Mouse (Mus musculus) liver, embryonic 16.5 days (tissue): ENCODE results near the gene Olfr1309. TPM values are rescaled to one million over a fixed set of nuclear protein-coding genes. Genes with fewer than 3 reads are reported as not detected.
"Not testable (repeated sequence)": the region's sequence is repeated elsewhere in the genome, so short reads cannot be mapped to it uniquely, and the experiment has no call there.

Source experiments
- ATAC-seq: fragments of 200-750 bp; cut with Nextera tagmentation; 2 replicates; pipeline ENCODE4 v1.8.0; 2017; ENCODE audit warnings: low read depth, mild to moderate bottlenecking, moderate number of reproducible peaks, moderate library complexity
- H3K27ac ChIP-seq: fragments of 300-500 bp; sonication (generic); 2 replicates; pipeline ENCODE4 v1.5.1; 2014; ENCODE audit warnings: mild to moderate bottlenecking, low read length
- H3K27me3 ChIP-seq: fragments of 300-500 bp; sonication (generic); 2 replicates; pipeline ENCODE4 v1.6.1; 2014; ENCODE audit warnings: low read depth, low read length, mixed read lengths; ENCODE audit not compliant: control insufficient read depth, insufficient read depth
- H3K36me3 ChIP-seq: fragments of 300-500 bp; sonication (generic); 2 replicates; pipeline ENCODE4 v1.6.1; 2014; ENCODE audit warnings: mild to moderate bottlenecking; ENCODE audit not compliant: control insufficient read depth, insufficient read depth
- H3K4me1 ChIP-seq: fragments of 300-500 bp; sonication (generic); 2 replicates; pipeline ENCODE4 v1.6.1; 2014; ENCODE audit warnings: low read depth, low read length, mixed read lengths; ENCODE audit not compliant: control insufficient read depth
- H3K4me2 ChIP-seq: fragments of 300-500 bp; sonication (generic); 2 replicates; pipeline ENCODE4 v1.6.1; 2014; ENCODE audit warnings: low read depth, low read length, mixed read lengths
- H3K4me3 ChIP-seq: fragments of 300-500 bp; sonication (generic); 2 replicates; pipeline ENCODE4 v1.5.1; 2014; ENCODE audit warnings: low read depth, mild to moderate bottlenecking, low read length
- H3K9ac ChIP-seq: fragments of 300-500 bp; sonication (generic); 2 replicates; pipeline ENCODE4 v1.6.1; 2014; ENCODE audit warnings: low read depth, low read length
- H3K9me3 ChIP-seq: fragments of 300-500 bp; sonication (generic); replicated peaks from 2 replicates; pipeline ENCODE4 v1.6.1; 2016; ENCODE audit warnings: low read length; ENCODE audit not compliant: control insufficient read depth
- WGBS: fragments of 180-500 bp; shearing (Covaris S2); extraction: QIAGEN DNeasy Blood & Tissue Kit; methylation state at CpG from one replicate; pipeline ENCODE4 v1.1.7; 2014; ENCODE audit not compliant: insufficient replicate concordance; 5-methylcytosine and 5-hydroxymethylcytosine counted together
- polyA plus RNA-seq: library from polyadenylated mRNA; unstranded; fragments of >200 nt; fragmentation: Nextera tagmentation; extraction: Ambion mirVana; gene quantifications from 2 replicates; pipeline ENCODE4 v1.2.1, GENCODE M21; 2015

Olfr1309 gene
- not detected in 2 replicates for polyA plus RNA-seq

DNA sequence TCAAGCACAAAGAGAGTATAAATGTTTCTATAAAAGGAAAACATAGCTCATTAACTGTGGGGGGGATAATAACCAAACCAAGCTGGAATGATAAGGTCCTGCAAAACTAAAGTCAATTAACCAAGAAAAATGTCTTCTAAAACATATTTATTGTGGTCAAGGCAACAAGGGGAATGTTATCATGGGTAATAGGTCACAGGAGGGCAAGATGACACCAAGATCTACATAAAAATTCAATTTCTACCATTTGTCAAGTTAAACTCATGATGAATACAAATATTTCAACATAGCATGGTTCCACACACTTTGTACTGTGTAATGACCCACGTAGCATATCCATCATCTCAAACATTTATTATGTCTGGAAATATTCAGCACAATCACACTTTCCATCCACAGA lies at the start of gene Olfr1309:
TSS of gene Olfr1309 (minus strand) at position 101 of the 400 bp plus-strand sequence.
- Histone ChIP-seq H3K27me3 (no peaks in the 10 kb centered on the region), H3K36me3 (no peaks in the 10 kb centered on the region), H3K4me1 (no peaks in the 10 kb centered on the region), H3K4me2 (no peak within 1 kb of the TSS), H3K9me3 (no peaks in the 10 kb centered on the region), H3K27ac (no peak within 1 kb of the TSS), H3K4me3 (no peak within 1 kb of the TSS), H3K9ac (no peak within 1 kb of the TSS)
- 28% methylated on average over 1 of the region's 1 CpGs for WGBS
- ATAC-seq = no peak

DNA sequence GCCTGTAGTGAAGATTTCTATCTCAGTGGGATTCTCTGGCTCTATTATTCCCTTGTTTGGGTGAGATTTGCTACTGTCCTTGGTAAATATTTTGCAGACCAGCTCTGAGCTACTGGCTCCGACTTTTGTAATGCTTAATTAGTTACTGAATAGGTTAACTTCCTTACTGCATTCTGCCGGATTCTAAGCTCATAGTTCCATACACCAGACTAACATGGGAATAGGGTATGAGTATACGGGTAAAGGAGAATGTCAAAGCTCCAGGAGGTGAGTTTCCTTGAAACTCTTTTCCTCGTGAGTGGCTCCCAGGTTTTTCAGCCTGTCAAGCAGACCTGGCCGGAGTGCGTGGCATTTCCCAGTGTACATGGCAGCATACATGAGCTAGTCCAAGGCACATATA lies 36.9 kb upstream of the Olfr1309 start:
- not testable (repeated sequence) for H3K36me3 ChIP-seq, H3K9ac ChIP-seq, H3K4me1 ChIP-seq, H3K9me3 ChIP-seq, H3K27ac ChIP-seq, H3K27me3 ChIP-seq, H3K4me3 ChIP-seq, H3K4me2 ChIP-seq, ATAC-seq
- WGBS = 27% methylated on average over 6 of the region's 6 CpGs

DNA sequence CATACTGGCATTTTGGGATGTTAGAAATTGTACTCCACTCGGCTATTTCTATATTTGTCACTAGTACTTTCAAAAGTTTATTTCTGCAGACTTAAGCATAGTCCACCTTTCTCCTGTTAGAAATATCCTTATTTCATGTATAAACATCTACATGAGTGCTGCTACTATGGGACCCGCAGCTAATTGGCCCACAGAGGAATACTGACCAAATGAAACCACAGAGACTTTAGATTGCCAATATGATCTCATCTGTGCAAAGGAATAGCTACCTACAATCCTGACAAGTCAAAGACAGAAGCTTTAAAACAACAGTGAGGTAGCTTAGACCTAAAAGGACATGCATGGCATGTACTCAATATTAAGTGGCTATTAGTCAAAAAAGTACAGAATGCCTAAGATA lies 34.2 kb upstream of the Olfr1309 start, which contains the start of gene Olfr1311:
TSS of gene Olfr1311 (minus strand) at position 101 of the 400 bp plus-strand sequence.
- Histone ChIP-seq H3K4me3 (no peak within 1 kb of the TSS), H3K4me1 (no peaks in the 10 kb centered on the region), H3K27me3 (no peaks in the 10 kb centered on the region), H3K9ac (no peak within 1 kb of the TSS), H3K36me3 (no peaks in the 10 kb centered on the region), H3K4me2 (no peak within 1 kb of the TSS), H3K27ac (no peak within 1 kb of the TSS), H3K9me3 (no peaks in the 10 kb centered on the region)
- ATAC-seq = no peak
- 73% methylated on average over 2 of the region's 2 CpGs for WGBS

DNA sequence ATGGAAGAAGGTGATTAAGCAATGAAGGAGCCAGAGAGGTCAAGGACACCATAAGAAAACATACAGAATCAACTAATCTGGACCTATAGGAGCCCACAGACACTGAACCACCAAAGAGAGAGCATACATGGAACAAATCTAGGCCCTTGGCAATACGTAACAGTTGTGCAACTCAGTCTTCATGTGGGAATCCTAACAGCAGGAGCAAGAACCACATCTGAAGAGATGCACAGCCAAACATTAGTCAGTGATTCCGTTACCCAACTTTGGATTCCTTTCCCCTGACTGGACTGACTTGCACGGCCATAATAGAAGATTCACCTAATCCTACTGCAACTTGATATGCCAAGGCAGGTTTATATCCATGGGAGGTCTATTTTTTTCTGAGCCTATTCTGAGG lies 24.8 kb upstream of the Olfr1309 start:
- WGBS = 62% methylated on average over 3 of the region's 3 CpGs

DNA sequence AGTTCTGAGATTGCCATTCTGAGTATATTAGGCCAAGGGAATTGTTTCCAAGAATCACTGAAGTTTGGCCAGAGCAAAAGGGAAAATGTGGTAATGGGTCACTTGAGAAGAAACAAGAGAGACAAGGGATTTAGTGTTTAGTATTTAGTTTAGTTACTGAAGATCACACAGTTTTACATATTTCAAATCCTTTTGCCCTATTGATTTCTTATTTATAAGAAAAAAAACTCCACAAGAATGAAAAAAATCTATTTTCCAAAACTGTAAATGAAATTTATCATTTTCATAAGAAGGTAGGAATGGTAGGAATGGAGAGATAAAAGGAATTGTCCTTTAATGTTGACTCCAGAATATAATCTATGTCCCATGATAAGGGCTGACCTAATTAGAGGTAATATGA lies 22.5 kb upstream of the Olfr1309 start, which contains the start of gene Olfr1310:
TSS of gene Olfr1310 (minus strand) at position 101 of the 400 bp plus-strand sequence.
- Histone ChIP-seq H3K27ac (no peak within 1 kb of the TSS), H3K9me3 (no peaks in the 10 kb centered on the region), H3K27me3 (no peaks in the 10 kb centered on the region), H3K4me2 (no peak within 1 kb of the TSS), H3K36me3 (no peaks in the 10 kb centered on the region), H3K9ac (no peak within 1 kb of the TSS), H3K4me1 (no peaks in the 10 kb centered on the region), H3K4me3 (no peak within 1 kb of the TSS)
- ATAC-seq = no peak

More for the DNA sequence above, 24.8 kb upstream of the Olfr1309 start:
- Histone ChIP-seq H3K9ac (no peak overlapping the region), H3K27me3 (no peaks in the 10 kb centered on the region), H3K4me3 (no peak overlapping the region), H3K36me3 (no peaks in the 10 kb centered on the region), H3K9me3 (no peaks in the 10 kb centered on the region), H3K4me1 (no peaks in the 10 kb centered on the region), H3K27ac (no peak overlapping the region), H3K4me2 (no peak overlapping the region)
- ATAC-seq = no peak

DNA sequence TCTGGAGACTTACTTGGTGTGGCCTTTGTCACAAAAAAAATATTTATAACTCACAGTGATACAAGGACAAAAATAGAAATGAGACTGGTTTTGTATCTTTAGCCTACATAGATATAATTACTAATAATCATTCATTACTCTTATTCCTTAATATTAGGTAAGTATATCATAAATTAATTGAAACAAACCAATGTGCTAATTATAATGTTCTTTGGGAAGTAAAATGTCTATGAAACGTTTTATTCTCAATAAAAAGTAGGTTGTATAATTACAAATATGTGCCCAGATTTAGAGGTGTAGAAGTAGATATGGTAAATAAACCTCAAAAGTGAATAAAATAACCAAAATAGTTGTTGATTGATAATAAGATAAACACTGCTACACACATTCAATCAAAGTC lies 25.2 kb downstream of the Olfr1309 start, which contains the start of gene Olfr1308:
TSS of gene Olfr1308 (minus strand) at position 101 of the 400 bp plus-strand sequence.
- no peaks in the 10 kb centered on the region for H3K27me3 ChIP-seq
- H3K4me3 ChIP-seq = no peak within 1 kb of the TSS
- no peaks in the 10 kb centered on the region for H3K4me1 ChIP-seq
- no peak within 1 kb of the TSS for H3K9ac ChIP-seq
- no peaks in the 10 kb centered on the region; the same call in 1 of the 2 replicates for H3K9me3 ChIP-seq
- H3K4me2 ChIP-seq = no peak within 1 kb of the TSS
- WGBS = 20% methylated on average over 1 of the region's 1 CpGs
- no peak within 1 kb of the TSS for H3K27ac ChIP-seq
- no peaks in the 10 kb centered on the region for H3K36me3 ChIP-seq
- no peak for ATAC-seq

DNA sequence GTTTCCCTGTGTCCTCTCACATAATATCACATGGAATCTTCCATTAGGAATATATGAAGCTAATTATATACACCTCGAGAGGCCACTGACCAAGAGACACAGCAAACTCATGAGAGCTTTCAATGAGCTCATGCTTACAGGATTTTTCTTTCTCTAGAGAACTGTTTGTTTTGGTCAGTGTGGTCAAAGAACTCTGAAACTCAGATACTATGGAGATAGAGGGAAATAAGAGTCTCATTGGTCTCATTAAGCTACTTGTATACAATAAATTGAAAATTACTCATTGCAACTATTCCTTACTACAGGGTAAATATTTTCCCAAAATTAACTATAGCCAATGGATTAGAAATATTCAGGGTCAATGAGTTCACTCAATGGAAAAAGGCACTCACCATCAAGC lies 40.7 kb downstream of the Olfr1309 start, which contains the start of gene Olfr1307:
TSS of gene Olfr1307 (minus strand) at position 101 of the 400 bp plus-strand sequence.
- Histone ChIP-seq H3K4me2 (no peak within 1 kb of the TSS), H3K4me1 (no peaks in the 10 kb centered on the region), H3K36me3 (no peaks in the 10 kb centered on the region), H3K4me3 (no peak within 1 kb of the TSS), H3K9ac (no peak within 1 kb of the TSS), H3K27me3 (no peaks in the 10 kb centered on the region), H3K27ac (no peak within 1 kb of the TSS), H3K9me3 (no peaks in the 10 kb centered on the region)
- ATAC-seq = no peak
- 49% methylated on average over 1 of the region's 1 CpGs for WGBS

Other genes with a start within 250 kb of the Olfr1309 start
- not detected in 2 replicates for gene Olfr1301, start 239.3 kb downstream of the Olfr1309 start, polyA plus RNA-seq
- not detected in 2 replicates for gene Olfr1302, start 212.9 kb downstream of the Olfr1309 start, polyA plus RNA-seq
- gene Olfr1303, start 169.9 kb downstream of the Olfr1309 start, polyA plus RNA-seq = not detected in 2 replicates
- gene Olfr1305, start 113.1 kb downstream of the Olfr1309 start, polyA plus RNA-seq = not detected in 2 replicates
- gene Olfr1306, start 74.0 kb downstream of the Olfr1309 start, polyA plus RNA-seq = not detected in 2 replicates
- gene Olfr1307, start 40.8 kb downstream of the Olfr1309 start, polyA plus RNA-seq = not detected in 2 replicates
- gene Olfr1308, start 25.3 kb downstream of the Olfr1309 start, polyA plus RNA-seq = not detected in 2 replicates
- not detected in 2 replicates for gene Olfr1310, start 22.4 kb upstream of the Olfr1309 start, polyA plus RNA-seq
- gene Olfr1311, start 34.1 kb upstream of the Olfr1309 start, polyA plus RNA-seq = not detected in 2 replicates
- not detected in 2 replicates for gene Olfr1312, start 60.0 kb upstream of the Olfr1309 start, polyA plus RNA-seq
- not detected in 2 replicates for gene Olfr1313, start 87.6 kb upstream of the Olfr1309 start, polyA plus RNA-seq
- gene Olfr1314, start 106.5 kb upstream of the Olfr1309 start, polyA plus RNA-seq = not detected in 2 replicates
- gene Olfr1315-ps1, start 125.2 kb upstream of the Olfr1309 start, polyA plus RNA-seq = not detected in 2 replicates
- not detected in 2 replicates for gene Olfr1316, start 144.7 kb upstream of the Olfr1309 start, polyA plus RNA-seq
- gene Olfr1317, start 150.0 kb upstream of the Olfr1309 start, polyA plus RNA-seq = not detected in 2 replicates
- gene Olfr1318, start 163.9 kb upstream of the Olfr1309 start, polyA plus RNA-seq = not detected in 2 replicates
- gene Lpcat4, start 249.2 kb upstream of the Olfr1309 start, polyA plus RNA-seq = 1.5 and 2.2 TPM in 2 replicates